Mouse (Mus musculus) thymus, postnatal 25 days (tissue): ENCODE results near the gene Sectm1b.
"Not testable (repeated sequence)": the region's sequence is repeated elsewhere in the genome, so short reads cannot be mapped to it uniquely, and the experiment has no call there.

Experiments
- DNase-seq: peaks from one replicate; pipeline ENCODE4 v3.0.0; 2022

The Sectm1b gene

DNA sequence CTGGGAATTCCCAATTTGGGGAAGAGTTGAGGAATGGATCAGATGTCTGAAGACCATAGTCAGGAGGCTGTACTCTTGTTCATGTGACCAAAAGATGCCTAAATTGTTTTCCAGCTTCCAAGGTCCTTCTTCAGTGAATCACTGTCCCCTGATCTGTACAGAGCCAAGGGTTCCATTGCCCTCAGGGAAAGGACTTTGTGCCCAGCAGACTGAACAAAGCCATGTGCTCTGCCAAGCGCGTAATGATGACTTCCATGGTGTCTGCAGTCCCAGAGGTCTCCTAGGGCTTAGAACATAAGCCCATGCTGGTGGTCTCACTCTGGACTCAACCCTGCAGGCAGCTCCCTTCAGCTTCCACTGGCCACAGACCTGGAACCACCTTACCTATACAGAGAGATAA is 4.5 kb upstream of the Sectm1b start:
- no peak for DNase-seq

DNA sequence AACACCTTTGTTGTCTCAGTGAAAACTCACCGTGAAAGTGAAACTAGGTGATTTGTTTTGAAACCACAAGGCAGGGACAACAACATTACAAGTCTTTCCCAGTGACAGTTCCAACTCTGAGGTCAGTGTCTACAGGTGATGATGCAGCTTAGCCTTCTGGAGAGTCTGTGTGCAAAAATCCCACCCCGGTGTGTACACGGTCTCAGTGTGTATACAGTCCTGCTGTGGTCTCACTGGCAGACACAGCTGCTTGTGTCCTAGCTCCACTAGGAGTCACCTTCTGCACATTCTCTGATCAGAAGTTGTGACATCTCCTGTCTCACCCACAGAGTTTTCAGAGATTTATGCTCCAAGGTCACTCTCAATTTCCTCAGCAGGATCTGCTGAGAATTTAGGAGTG is 828 bp upstream of the Sectm1b start:
- DNase-seq: no peak

DNA sequence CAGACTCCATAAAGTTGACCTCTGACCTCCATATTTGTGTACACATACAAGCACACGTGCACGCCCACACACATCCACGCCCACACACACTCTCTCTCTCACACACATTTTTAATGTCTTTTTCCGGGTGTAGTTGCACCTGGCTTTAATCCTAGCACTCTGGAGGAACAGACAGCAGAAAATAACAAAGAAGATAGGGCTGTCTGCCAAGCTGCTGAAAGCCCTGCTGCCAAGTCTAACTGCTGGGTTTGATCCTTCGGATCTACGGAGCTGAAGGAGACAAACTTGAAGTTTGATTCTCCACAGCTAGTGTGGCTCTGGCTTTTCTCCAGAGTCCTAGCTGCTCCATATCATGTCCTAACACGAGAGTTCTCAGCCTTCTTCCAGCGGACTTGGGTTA is 1.8 kb downstream of the Sectm1b start:
- DNase-seq: no peak

DNA sequence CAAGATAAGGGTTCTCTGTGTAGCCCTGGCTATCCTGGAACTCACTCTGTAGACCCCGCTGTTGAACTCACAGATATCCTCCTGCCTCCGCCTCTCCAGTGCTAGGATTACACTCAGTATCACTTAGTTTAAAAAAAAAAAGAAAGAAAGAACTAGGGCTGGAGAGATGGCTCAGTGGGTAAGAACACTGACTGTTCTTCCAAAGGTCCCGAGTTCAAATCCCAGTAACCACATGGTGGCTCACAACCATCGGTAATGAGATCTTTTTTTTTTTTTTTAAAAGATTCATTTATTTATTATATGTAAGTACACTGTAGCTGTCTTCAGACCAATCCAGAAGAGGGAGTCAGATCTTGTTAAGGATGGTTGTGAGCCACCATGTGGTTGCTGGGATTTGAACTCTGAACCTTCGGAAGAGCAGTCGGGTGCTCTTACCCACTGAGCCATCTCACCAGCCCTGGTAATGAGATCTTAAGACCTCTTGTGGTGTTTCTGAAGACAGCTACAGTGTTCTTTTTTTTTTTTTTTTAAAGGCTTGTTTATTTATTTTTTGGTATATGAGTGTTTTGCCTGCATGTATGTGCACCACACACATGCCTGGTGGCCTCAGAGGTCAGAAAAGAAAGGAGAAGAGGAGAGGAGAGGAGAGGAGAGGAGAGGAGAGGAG is 2.8 kb downstream of the Sectm1b start:
- not testable (repeated sequence) for DNase-seq

DNA sequence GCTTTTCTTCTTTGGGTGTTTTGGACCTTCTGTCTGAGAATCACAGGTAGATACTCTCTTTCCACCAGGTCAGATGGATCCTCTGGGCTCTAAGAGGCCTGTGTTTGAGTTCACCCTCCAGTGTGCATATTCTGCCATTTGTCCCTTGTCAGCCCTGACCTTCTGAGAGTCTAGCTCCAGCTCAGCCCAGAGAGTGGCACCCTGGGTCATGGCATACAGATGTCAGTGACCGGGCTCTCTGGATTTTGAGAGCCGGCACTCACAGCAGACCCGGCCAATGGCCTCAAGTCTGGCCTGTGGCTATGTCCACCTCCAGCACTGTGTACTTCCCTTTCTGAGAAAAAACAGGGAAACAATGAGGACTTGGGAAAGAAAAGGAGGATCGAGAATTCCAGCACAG is 3.9 kb downstream of the Sectm1b start:
- no peak for DNase-seq

DNA sequence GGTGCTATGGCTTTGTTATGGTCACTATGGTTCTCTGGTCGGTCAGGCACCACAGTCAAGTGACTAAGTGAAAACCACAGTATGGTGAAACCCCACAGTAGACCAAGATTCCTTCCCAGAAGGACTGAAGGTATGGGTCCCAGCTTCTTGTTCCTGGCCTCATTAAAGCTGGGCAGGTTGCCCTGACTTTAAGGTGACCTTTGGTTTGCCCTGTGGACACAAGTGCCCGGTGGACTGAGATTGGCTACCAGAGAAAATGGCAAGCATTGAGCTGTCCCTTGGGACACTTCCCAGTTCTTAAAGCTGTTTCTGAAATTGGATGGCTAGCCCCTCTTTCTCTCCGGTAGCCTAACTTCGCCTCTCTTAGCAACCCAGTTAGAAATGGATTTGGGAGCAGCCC is 4.4 kb downstream of the Sectm1b start:
- no peak for DNase-seq

DNA sequence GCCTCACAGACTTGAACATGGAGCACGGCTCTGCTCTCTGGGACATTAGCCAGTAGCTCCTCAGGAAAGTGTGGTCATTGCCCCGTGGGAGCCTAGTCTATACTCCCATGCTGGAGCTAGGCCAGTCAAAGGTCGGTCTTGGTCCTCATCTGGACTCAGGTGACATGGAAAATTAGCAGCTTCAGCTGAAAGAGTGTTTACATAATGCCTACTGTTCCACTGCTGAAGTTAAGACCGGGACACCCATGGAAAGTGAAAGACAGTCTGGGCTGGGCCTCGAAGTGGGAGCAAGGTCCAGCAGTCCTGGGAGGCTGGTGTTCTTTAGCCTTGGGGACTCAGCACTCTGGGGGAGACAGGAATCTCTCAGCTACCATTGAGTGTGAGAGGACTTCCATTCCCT is 5.2 kb downstream of the Sectm1b start:
- DNase-seq: no peak

DNA sequence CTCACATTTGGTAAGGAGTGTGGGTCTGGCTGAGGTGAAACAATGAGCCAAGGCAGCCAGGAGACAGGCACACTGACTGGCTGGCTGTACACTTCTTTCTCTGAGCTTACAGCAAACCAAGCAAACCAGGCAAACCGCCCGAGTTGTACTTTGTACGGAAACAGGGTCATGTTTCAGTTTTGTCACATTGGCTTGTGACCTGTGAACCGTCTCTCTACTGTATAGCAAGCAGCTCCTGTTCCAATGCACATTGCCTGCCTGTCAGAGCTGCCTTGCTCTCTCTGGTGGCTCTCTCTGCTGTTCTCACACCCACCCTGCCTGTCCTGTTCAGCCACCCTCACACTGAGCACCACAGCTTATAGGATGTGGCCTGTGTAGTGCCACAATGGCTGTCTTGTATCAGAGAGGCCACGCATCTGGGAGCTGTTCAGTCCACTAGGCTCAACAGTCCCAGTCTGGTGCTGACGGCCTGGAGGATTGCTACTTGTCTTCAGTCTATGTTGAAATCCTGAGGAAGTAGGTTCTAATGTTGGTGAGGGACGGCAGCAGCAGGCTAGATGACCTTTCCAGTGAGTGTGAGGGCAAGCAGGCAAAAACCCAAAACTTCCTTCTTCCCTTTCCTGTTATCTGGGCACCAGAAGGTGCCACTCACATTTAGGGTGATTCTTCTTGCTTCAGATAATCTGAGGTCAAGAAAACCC is 6.7 kb downstream of the Sectm1b start:
- no peak for DNase-seq

DNA sequence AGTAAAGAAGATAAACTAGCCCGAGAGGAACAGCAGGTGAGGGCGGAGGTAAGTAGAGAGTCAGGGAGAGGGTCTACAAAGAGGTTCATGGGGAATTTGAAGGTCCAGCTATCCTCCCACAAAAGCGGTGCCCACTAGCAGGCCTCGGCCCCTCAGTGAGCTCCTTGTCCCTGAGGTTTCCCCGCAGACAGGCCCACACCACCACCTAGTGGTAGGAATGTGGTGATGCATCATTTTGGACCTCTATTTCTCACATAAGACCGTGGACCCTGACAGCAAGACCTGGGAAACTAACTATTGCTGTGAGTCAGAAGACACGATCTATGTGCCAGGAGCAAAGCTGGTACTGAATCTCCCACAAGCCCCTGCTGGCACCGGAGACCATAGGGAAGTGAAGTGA is 9.8 kb downstream of the Sectm1b start:
- DNase-seq: peak; percentile 76

DNA sequence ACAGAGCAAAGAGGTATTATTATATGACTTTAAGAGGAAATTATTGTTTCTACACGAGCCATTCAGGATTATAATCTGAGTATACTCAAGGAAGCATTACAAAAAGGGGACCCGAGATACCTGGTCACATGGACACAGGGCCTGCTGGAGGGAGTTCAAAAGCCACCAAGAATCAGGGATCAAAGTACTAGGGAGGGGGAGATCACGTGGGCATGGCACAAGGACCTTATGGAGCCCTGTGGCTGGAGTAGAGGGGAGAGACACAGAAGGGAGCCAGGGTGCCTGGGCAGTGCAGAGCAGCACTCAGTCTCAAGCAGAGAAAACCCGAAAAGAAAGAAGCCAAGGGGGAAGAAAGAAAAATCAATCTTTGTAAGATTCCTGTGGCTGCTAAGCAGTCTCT is 11.0 kb downstream of the Sectm1b start:
- no peak for DNase-seq

DNA sequence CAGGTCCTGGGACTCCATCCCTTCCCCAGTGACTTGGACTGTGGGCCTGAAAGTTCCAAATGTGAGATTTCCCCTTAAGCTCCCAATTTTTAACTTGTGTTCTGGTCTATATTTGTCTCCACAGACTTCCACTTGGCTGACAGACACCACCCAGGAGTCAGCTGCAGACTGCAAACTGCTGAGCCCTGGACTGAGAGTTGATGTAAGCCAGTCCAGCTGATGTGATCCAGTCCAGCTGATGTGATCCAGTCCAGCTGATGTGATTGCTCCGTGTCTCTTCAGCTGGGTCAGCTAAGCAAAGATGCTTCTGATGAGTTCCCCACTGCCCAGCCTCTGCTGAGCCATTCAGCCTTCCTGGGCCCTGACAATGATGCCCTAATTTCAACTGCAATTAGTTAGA is 11.6 kb downstream of the Sectm1b start:
- no peak for DNase-seq

DNA sequence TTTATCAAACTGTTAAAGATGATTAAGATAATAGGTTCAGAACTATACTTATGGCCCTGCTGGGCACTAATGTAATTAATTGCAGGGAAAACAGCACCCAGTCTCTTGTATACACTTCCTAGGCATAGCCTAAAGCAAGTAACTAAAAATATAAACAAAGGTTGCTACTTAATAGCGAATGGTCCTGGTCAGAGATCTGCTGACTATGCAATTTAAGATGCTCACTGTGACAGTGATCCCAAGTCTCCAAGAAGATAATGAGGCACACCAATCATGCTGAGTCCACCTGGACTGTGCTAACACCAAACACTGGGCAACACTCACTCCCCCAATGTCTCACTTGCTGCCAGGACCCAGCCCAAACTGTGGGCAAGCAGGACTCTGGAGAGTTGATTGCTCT is 13.5 kb downstream of the Sectm1b start:
- DNase-seq: no peak

DNA sequence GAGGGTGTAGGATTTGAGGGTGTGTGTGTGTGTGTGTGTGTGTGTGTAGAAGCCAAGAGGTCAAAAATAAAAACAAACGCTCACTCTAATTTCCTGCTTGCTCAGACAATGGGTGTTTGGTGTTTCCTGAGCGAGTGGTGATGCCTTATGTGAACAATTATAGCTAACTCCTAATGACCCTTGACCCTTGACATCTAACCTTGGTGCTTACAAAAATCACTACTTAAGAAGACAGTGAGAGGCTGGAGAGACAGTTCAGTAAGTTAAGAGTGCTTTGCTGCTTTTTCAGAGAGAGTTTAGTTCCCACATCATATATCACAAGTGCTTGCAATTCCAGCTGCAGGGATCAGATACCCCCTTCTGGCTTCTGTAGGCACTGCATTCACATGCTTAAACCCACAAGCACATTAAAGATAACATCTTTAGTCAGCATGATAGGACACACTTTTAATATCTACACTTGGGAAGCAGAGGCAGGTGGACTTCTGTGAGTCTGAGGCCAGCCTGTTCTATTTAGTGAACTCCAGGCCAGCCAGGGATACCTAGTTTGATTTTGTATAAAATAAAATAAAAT is 15.5 kb downstream of the Sectm1b start:
- no peak for DNase-seq

DNA sequence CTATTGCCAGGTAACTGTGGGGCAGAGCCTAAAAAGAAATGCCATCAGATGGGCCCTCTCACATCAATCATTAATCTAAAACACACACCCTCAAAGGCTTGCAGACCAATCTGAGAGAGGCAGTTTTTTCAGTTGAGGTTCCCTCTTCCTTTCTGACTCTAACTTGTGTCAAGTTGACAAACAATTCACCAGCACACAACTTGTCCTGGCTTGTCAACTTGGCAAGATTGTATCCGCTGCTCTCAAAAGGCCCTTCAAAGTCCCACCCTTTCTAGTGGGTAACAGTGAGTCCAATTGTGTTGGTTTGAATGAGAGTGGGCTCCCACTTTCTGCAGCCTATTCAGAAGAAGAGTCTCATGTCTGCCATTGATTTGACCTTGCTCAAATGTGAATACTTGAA is 18.1 kb downstream of the Sectm1b start:
- no peak for DNase-seq

DNA sequence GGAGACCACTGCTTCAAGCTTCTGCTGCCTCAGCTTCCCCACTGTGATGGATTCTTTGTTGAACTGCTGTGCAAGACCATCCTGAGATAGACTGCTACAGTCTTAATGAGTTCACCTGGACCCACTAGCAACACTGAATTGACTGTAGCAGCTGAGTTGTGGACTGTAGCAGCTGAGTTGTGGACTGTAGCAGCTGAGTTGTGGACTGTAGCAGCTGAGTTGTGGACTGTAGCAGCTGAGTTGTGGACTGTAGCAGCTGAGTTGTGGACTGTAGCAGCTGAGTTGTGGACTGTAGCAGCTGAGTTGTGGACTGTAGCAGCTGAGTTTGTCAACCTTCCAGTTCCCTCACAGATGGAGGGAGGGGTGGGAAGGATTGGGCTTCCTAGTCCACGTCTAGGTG is 20.3 kb downstream of the Sectm1b start:
- not testable (repeated sequence) for DNase-seq

DNA sequence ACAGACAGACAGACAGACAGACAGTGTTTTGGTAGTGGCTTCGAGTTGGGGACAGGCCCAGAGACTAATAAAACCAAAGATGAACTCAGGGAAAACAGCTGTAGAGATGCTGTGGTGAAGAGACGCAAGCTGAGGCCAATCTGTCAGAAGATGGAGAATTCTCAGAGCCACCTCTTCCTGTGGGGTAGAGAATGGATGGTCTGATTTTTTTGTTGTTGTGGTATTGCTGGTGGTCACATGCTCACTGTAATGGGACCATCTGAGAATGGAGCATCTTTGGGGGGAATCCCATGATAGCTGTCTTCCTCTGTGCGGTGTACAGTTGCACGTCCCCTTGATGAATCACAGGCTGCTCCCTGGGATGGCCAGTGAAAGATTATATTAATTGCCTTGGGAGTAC is 20.9 kb downstream of the Sectm1b start:
- no peak for DNase-seq

DNA sequence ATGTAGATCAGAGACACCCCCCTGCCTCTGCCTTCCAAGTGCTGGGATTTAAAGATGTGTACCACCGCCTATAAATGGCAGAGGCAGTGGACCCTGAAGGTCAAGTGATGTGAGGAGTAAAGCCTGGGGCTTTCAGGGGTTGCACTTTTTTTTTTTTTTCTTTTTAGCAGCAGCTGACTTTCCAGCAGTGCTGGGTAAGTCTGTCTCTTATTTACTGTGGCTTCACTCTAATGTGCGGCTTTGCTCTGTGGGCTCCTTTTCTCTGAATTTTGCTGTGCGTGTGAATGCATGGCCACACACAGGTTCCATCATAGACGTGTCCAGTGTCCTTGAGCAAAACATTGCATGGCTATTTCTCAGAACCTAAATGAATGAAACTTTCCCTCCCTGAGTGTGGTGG is 21.7 kb downstream of the Sectm1b start:
- no peak for DNase-seq

DNA sequence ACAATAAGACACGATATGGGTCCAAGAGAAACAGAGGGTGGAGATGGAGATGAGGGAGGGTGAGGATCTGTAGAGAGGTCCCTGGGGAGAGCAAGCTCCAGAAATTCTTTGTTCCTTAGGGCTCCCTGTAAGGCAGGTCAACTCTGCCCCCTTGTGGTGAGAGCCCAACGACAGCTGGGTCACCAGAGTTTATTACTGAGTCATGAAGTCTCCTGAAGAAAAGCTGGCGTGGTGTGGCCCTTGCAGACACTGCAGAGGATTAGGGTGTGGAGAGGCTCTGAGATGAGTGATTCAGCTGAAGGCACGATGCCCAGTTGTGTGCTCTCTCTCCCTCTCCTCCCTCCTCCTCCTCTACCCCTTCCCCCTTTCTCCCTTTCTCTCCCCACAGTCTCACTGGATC is 22.2 kb downstream of the Sectm1b start:
- peak; percentile 81 for DNase-seq

DNA sequence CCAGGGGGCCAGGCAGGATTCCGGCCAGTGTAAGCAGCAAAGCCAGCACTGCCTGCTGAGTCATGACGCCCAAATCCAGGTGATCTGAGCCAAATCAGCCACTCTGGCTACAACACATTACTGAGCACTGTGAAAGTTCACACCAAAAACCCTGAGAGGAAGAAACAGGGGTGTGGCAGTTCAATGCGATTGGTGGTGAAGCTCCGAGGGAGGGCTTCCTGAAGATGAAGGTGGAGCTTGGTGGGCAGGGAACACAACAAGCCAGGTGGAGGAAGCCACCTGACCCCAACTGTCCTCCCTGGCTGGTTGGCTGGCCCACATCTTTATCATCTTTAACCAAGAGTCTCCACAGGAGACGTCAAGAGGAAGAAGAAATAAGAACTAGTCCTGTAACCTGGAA is 24.1 kb downstream of the Sectm1b start, which contains the start of gene Cd7:
Gene Cd7, minus strand, starts transcription at position 117 of the 400 bp plus-strand sequence.
- DNase-seq: peak; percentile 44

DNA sequence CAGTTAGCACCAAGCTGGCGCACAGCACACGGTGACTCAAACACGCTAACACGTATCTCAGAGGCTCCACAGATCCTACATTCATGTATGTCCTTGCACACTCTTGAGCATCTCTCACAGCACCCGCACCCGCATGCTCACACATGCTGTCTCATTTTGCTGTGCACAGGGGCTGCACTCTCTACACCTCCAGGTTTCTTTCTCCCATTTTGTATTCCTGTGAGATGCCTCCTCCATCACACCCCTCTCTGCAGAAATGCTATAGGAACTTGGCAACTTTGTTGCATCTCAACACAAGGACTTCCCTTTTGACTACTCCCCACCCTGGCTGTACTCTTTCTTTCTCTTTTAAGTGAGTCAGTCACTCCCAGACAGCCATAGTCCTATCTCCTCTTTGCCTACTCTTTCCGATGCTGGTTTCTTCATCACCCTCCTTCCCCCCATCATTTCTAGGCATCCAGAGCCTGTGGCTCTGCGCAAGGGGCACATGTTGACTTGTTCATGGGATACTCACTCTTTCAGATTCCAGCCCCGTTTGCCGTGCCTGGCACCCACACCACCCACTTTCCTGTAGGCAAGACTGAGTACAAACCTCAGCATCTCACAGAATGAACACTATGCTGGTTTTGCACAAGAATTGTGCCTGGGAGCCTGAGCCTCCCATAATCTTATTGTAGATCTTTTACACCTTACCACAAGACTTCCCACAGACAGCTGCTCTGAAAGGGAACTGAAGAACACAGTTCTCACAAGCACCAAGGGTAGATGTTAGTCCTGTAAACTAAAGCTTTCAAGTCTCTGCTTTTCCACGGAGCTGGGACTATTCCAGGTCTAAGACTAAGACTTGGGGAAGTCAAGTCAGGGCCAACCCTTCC is 24.8 kb downstream of the Sectm1b start:
- DNase-seq: peak; percentile 30

DNA sequence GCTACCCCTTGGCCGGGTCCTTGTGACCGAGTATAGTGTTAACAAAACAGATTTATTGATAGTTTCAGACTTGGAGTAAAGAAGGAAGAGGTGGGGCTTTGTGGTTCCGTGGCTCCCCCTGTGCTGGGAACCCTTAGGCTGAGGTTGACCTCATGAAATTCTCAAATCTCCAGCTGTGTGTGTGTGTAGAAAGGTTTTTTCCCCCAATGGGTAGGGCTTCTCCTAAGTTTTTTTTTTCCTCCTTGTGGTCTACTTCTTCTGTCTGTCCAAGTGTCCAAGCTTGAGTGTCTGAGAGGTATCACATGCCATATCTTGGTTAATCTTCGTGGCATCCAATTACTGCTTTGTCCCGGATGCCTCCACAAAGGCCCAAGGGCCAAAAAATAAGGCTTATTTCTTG is 30.3 kb downstream of the Sectm1b start:
- no peak for DNase-seq

DNA sequence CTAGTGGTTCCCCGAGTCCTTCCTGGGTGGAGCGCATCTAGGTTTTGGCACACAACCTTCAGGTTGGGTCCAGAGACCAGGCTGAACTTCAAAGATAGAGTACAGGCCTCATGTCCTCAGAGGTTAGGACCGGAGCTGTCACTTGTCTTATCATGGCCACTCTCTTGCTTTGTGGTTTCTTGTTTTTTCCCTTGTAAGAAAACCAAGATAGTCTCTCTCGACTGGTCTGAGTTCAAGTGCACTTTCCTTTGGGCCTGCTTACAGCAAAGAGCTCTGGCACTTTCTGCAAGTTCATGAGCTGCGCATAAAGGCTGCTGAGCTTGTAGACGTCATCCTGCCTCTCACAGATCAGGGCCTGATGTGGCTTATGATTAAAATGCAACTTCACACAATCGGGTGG is 36.1 kb downstream of the Sectm1b start:
- DNase-seq: no peak

DNA sequence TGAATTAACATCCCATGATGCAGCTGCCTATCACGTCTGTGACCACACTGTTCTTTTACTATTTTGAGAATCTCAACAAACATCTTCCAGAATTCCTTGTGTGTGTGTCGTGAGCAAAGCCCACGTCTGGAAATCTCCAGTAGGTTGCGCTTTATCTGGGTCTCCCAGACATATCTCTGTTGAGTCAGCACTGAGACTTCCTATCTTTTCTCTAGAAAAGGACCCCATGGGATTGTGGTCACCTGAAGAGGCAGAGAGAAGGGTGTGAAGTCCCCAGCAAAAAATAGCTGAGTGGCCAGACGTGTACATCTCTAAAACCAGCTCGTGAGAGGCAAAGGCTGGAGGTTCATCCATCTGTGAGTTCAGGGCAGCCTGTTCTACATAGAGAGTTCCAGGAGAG is 39.2 kb downstream of the Sectm1b start:
- DNase-seq: no peak

DNA sequence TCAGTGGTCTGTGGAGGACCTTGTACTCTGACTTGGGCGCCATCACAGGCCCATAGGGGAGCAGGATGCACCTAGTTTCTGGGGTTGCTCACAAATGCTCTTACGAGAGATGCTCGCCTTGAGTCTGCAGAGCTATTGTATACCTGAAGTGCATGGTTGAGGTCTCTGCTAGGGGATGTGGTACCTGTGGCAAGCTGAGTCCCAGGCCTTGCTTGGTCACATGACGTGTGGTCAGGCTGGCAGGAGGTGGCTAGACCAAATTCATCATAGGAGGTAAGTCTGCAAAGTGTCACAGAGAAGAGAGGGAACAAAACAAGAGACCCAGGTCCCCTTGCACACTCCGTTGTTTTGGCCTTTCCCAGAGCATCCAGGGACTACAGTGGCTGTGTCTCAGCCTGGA is 43.9 kb downstream of the Sectm1b start:
- DNase-seq: no peak
